Comparison of ENCODE assay signal across 17 mouse cellular contexts in genomic region chr7:129962575-129962974, GRCm38 (mm10).
A peak's percentile ranks its signal among the peaks of the same experiment; 100 is the strongest.
DNase-seq lines count a peak whose midpoint lies in the region; ATAC-seq and TF ChIP-seq lines count a peak whose summit lies in the region.
"Had no signal": no experiment of that assay in that cellular context is flagged by ENCODE, and none has a peak within 500 bp of the region (broad histone marks: within the 10 kb centered on the region; RNA-seq: fewer than 3 reads in every experiment).

No protein-coding gene starts in this region.

- no peak overlapping the region for H3K4me3 ChIP-seq in forebrain, embryonic 14.5 days (ENCODE audit: low read depth, low read length)
- H3K4me3 ChIP-seq in forebrain, embryonic 10.5 days = no peak overlapping the region
- H3K4me3 ChIP-seq in midbrain, postnatal 0 days (ENCODE audit: low read depth, low read length) = no peak overlapping the region
- no peak overlapping the region for H3K4me3 ChIP-seq in midbrain, embryonic 10.5 days
- no peak overlapping the region for H3K4me3 ChIP-seq in intestine, postnatal 0 days (ENCODE audit: low read depth, low read length)
- no peak overlapping the region for H3K4me3 ChIP-seq in stomach, embryonic 16.5 days (replicated peaks; ENCODE audit: low read length)
- H3K4me3 ChIP-seq: gastrocnemius, adult 2 months; hindbrain, embryonic 15.5 days; liver, embryonic 13.5 days; neural tube, embryonic 13.5 days had no signal

- H3K27me3 ChIP-seq in forebrain, embryonic 14.5 days (replicated peaks; ENCODE audit: control insufficient read depth, insufficient read depth, low read length) = no peaks in the 10 kb centered on the region
- peaks cover 5% of the 10 kb centered on the region; the same call in 1 of the 2 replicates for H3K27me3 ChIP-seq in forebrain, embryonic 10.5 days (ENCODE audit: poor library complexity, severe bottlenecking)
- no peaks in the 10 kb centered on the region for H3K27me3 ChIP-seq in midbrain, postnatal 0 days (ENCODE audit: insufficient read depth, low read length)
- no peaks in the 10 kb centered on the region for H3K27me3 ChIP-seq in midbrain, embryonic 10.5 days (ENCODE audit: low read depth, poor library complexity, severe bottlenecking)
- H3K27me3 ChIP-seq in intestine, postnatal 0 days (replicated peaks; ENCODE audit: control insufficient read depth, insufficient read depth, low read length) = no peaks in the 10 kb centered on the region
- H3K27me3 ChIP-seq in stomach, embryonic 16.5 days (ENCODE audit: control insufficient read depth, insufficient read depth, low read length) = no peaks in the 10 kb centered on the region
- H3K27me3 ChIP-seq: hindbrain, embryonic 15.5 days; liver, embryonic 13.5 days; neural tube, embryonic 13.5 days had no signal

- no peaks in the 10 kb centered on the region for H3K9me3 ChIP-seq in forebrain, embryonic 14.5 days (replicated peaks; ENCODE audit: control insufficient read depth, low read length)
- H3K9me3 ChIP-seq in forebrain, embryonic 10.5 days = no peaks in the 10 kb centered on the region
- no peaks in the 10 kb centered on the region for H3K9me3 ChIP-seq in midbrain, postnatal 0 days (ENCODE audit: low read length)
- H3K9me3 ChIP-seq in midbrain, embryonic 10.5 days (replicated peaks) = no peaks in the 10 kb centered on the region
- H3K9me3 ChIP-seq in intestine, postnatal 0 days (ENCODE audit: control insufficient read depth) = no peaks in the 10 kb centered on the region
- no peaks in the 10 kb centered on the region for H3K9me3 ChIP-seq in stomach, embryonic 16.5 days (replicated peaks; ENCODE audit: control insufficient read depth, low read length)
- H3K9me3 ChIP-seq: hindbrain, embryonic 15.5 days; liver, embryonic 13.5 days; neural tube, embryonic 13.5 days had no signal

- DNase-seq in forebrain, embryonic 14.5 days (ENCODE audit: low spot score) = peak; percentile 43
- no peak for DNase-seq in forebrain, embryonic 10.5 days (ENCODE audit: extremely low spot score, low spot score)
- DNase-seq in midbrain, postnatal 0 days (ENCODE audit: low spot score) = peak; percentile 14
- no peak for DNase-seq in midbrain, embryonic 10.5 days (ENCODE audit: low spot score)
- DNase-seq in kidney, adult 18-20 months = no peak
- no peak for DNase-seq in thymus, postnatal 0 days (ENCODE audit: low spot score)
- DNase-seq: adrenal gland, postnatal 36 days; cerebellum, postnatal 25 days; gastrocnemius, adult 2 months; heart, postnatal 10 days; kidney, adult 9 months; liver, embryonic 13.5 days; thymus, postnatal 36 days had no signal

- WGBS in forebrain, embryonic 14.5 days = 27% methylated on average over 12 of the region's 12 CpGs
- WGBS in forebrain, embryonic 10.5 days = 68% methylated on average over 12 of the region's 12 CpGs
- 74% methylated on average over 12 of the region's 12 CpGs for WGBS in midbrain, postnatal 0 days
- 82% methylated on average over 12 of the region's 12 CpGs for WGBS in midbrain, embryonic 10.5 days
- 58% methylated on average over 12 of the region's 12 CpGs for WGBS in intestine, postnatal 0 days
- 30% methylated on average over 12 of the region's 12 CpGs for WGBS in stomach, embryonic 16.5 days

- H3K4me1 ChIP-seq in forebrain, embryonic 14.5 days (ENCODE audit: control insufficient read depth, insufficient read depth, low read length) = peaks cover 12% of the 10 kb centered on the region; the same call in 1 of the 2 replicates
- H3K4me1 ChIP-seq in forebrain, embryonic 10.5 days = peaks cover 13% of the 10 kb centered on the region
- no peaks in the 10 kb centered on the region for H3K4me1 ChIP-seq in midbrain, postnatal 0 days (ENCODE audit: insufficient read depth, low read length)
- 0 out of 2 replicates have a peak, but pooled peaks cover 7% of the 10 kb centered on the region for H3K4me1 ChIP-seq in midbrain, embryonic 10.5 days
- H3K4me1 ChIP-seq in intestine, postnatal 0 days (replicated peaks; ENCODE audit: control insufficient read depth, insufficient read depth, low read length) = 0 out of 2 replicates have a peak, but pooled peaks cover 2% of the 10 kb centered on the region
- peaks cover 18% of the 10 kb centered on the region; the same call in 1 of the 2 replicates for H3K4me1 ChIP-seq in stomach, embryonic 16.5 days (ENCODE audit: control insufficient read depth, insufficient read depth, low read length)
- H3K4me1 ChIP-seq: liver, embryonic 13.5 days had no signal

- H3K36me3 ChIP-seq in forebrain, embryonic 14.5 days (ENCODE audit: control insufficient read depth, insufficient read depth, low read length) = no peaks in the 10 kb centered on the region
- H3K36me3 ChIP-seq in forebrain, embryonic 10.5 days (replicated peaks) = no peaks in the 10 kb centered on the region
- H3K36me3 ChIP-seq in midbrain, postnatal 0 days (ENCODE audit: insufficient read depth, low read length) = no peaks in the 10 kb centered on the region
- H3K36me3 ChIP-seq in midbrain, embryonic 10.5 days = no peaks in the 10 kb centered on the region
- H3K36me3 ChIP-seq in intestine, postnatal 0 days (ENCODE audit: control insufficient read depth, insufficient read depth) = no peaks in the 10 kb centered on the region
- H3K36me3 ChIP-seq in stomach, embryonic 16.5 days (ENCODE audit: control insufficient read depth, insufficient read depth, low read length) = no peaks in the 10 kb centered on the region
- H3K36me3 ChIP-seq: hindbrain, embryonic 15.5 days; liver, embryonic 13.5 days; neural tube, embryonic 13.5 days had no signal

- H3K9ac ChIP-seq in forebrain, embryonic 14.5 days (ENCODE audit: low read length) = no peak overlapping the region
- no peak overlapping the region for H3K9ac ChIP-seq in midbrain, postnatal 0 days (replicated peaks; ENCODE audit: low read length, poor library complexity, severe bottlenecking)
- H3K9ac ChIP-seq in intestine, postnatal 0 days (ENCODE audit: low read depth, low read length) = no peak overlapping the region
- H3K9ac ChIP-seq in stomach, embryonic 16.5 days (ENCODE audit: low read length) = no peak overlapping the region
- H3K9ac ChIP-seq: hindbrain, embryonic 15.5 days; liver, embryonic 13.5 days; neural tube, embryonic 13.5 days had no signal

- TF ChIP-seq CTCF in midbrain, postnatal 0 days (IDR thresholded peaks at IDR 0.05) = no peak
- no peak for TF ChIP-seq CTCF in intestine, postnatal 0 days (IDR thresholded peaks at IDR 0.05; ENCODE audit: low read depth)

- ATAC-seq in forebrain, embryonic 14.5 days = no peak
- ATAC-seq in midbrain, postnatal 0 days (ENCODE audit: low FRiP score) = no peak
- ATAC-seq in intestine, postnatal 0 days = no peak
- no peak for ATAC-seq in stomach, embryonic 16.5 days (ENCODE audit: insufficient read depth, low FRiP score)

- no peak overlapping the region for H3K4me2 ChIP-seq in forebrain, embryonic 14.5 days (ENCODE audit: low read length)
- H3K4me2 ChIP-seq in midbrain, postnatal 0 days (ENCODE audit: low read depth, low read length, poor library complexity, severe bottlenecking) = no peak overlapping the region
- peak overlapping the region; percentile 30; the same call in 1 of the 2 replicates for H3K4me2 ChIP-seq in intestine, postnatal 0 days (replicated peaks; ENCODE audit: low read depth)
- H3K4me2 ChIP-seq in stomach, embryonic 16.5 days (ENCODE audit: low read depth, low read length) = peak overlapping the region; percentile 0; the same call in 1 of the 2 replicates
- H3K4me2 ChIP-seq: hindbrain, embryonic 15.5 days; liver, embryonic 13.5 days; neural tube, embryonic 13.5 days had no signal

- H3K27ac ChIP-seq in forebrain, embryonic 14.5 days (ENCODE audit: low read depth, low read length) = no peak overlapping the region
- no peak overlapping the region for H3K27ac ChIP-seq in forebrain, embryonic 10.5 days
- no peak overlapping the region for H3K27ac ChIP-seq in midbrain, postnatal 0 days (ENCODE audit: low read depth, low read length)
- H3K27ac ChIP-seq in midbrain, embryonic 10.5 days (replicated peaks) = no peak overlapping the region
- no peak overlapping the region for H3K27ac ChIP-seq in intestine, postnatal 0 days (ENCODE audit: low read depth, low read length)
- H3K27ac ChIP-seq in stomach, embryonic 16.5 days (ENCODE audit: low read length) = peak overlapping the region; percentile 26; the same call in 1 of the 2 replicates
- H3K27ac ChIP-seq: gastrocnemius, adult 2 months; hindbrain, embryonic 15.5 days; liver, embryonic 13.5 days; neural tube, embryonic 13.5 days had no signal

Comparison
In these comparisons a context has a peak if more than half of its experiments do, and no peak if none do; other contexts are left out.
1. DNase-seq: peak in forebrain, embryonic 14.5 days (single experiment) and midbrain, postnatal 0 days (single experiment); none in forebrain, embryonic 10.5 days (single experiment), midbrain, embryonic 10.5 days (single experiment), kidney, adult 18-20 months (single experiment) and thymus, postnatal 0 days (single experiment).
2. H3K4me2 ChIP-seq: peak in intestine, postnatal 0 days (single experiment) and stomach, embryonic 16.5 days (single experiment); none in forebrain, embryonic 14.5 days (single experiment) and midbrain, postnatal 0 days (single experiment).